Mouse (Mus musculus) liver, embryonic 13.5 days (tissue): ENCODE measurements around the gene Usp35. TPM values are rescaled to one million over a fixed set of nuclear protein-coding genes. Genes with fewer than 3 reads are reported as not detected.

Experiments
- ATAC-seq: fragments of 200-750 bp; cut with Nextera tagmentation; 2 replicates; pipeline ENCODE4 v1.8.0; 2017; ENCODE audit warnings: low read depth, mild to moderate bottlenecking, moderate number of reproducible peaks, moderate library complexity
- DNase-seq: peaks from one replicate; pipeline ENCODE4 v3.0.0; 2022
- H3K27ac ChIP-seq: fragments of 300-500 bp; sonication (generic); 2 replicates; pipeline ENCODE4 v1.5.1; 2015; ENCODE audit warnings: moderate library complexity, mild to moderate bottlenecking, inconsistent platforms
- H3K27me3 ChIP-seq: fragments of 300-500 bp; sonication (generic); 2 replicates; pipeline ENCODE4 v1.6.1; 2015; ENCODE audit warnings: mild to moderate bottlenecking, inconsistent platforms
- H3K36me3 ChIP-seq: fragments of 300-500 bp; sonication (generic); 2 replicates; pipeline ENCODE4 v1.6.1; 2015; ENCODE audit warnings: mild to moderate bottlenecking, inconsistent platforms
- H3K4me1 ChIP-seq: fragments of 300-500 bp; sonication (generic); replicated peaks from 2 replicates; pipeline ENCODE4 v1.6.1; 2015; ENCODE audit warnings: inconsistent platforms
- H3K4me2 ChIP-seq: fragments of 300-500 bp; sonication (generic); 2 replicates; pipeline ENCODE4 v1.6.1; 2015; ENCODE audit warnings: inconsistent platforms, mild to moderate bottlenecking, moderate library complexity
- H3K4me3 ChIP-seq: fragments of 300-500 bp; sonication (generic); replicated peaks from 2 replicates; pipeline ENCODE4 v1.5.1; 2015; ENCODE audit warnings: mild to moderate bottlenecking, inconsistent platforms
- H3K9ac ChIP-seq: fragments of 300-500 bp; sonication (generic); 2 replicates; pipeline ENCODE4 v1.6.1; 2015; ENCODE audit warnings: mild to moderate bottlenecking, inconsistent platforms
- H3K9me3 ChIP-seq: fragments of 300-500 bp; sonication (generic); replicated peaks from 2 replicates; pipeline ENCODE4 v1.6.1; 2016; ENCODE audit warnings: inconsistent platforms
- WGBS: fragments of 180-500 bp; shearing (Covaris S2); methylation state at CpG from one replicate; pipeline ENCODE4 v1.1.7; 2015; ENCODE audit not compliant: insufficient replicate concordance; 5-methylcytosine and 5-hydroxymethylcytosine counted together
- polyA plus RNA-seq: library from polyadenylated mRNA; unstranded; fragments of >200 nt; fragmentation: Nextera tagmentation; extraction: Ambion mirVana; gene quantifications from 2 replicates; pipeline ENCODE4 v1.2.1, GENCODE M21; 2015

Gene Usp35
- polyA plus RNA-seq, 1 experiment from 2014 or later = 0.14 TPM

DNA sequence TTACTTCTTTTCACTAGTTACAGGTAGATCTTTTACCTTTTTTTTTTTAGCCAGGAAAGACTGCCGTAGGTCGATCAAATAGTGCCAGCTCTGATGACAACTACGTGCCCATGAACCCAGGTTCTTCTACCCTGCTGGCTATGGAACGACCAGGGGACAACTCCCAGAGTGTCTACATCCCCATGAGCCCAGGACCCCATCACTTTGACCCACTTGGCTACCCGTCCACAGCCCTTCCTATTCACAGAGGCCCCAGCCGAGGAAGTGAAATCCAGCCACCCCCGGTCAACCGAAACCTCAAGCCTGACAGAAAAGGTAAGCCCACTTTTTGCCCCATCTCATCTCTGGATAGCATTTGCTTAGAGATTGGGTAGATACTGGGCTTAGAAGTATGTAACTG lies 30.5 kb downstream of the Usp35 start:
- no peaks in the 10 kb centered on the region for H3K9me3 ChIP-seq
- DNase-seq = no peak
- 73% methylated on average over 8 of the region's 8 CpGs for WGBS

GRCm38 (mm10) chr7:97300914-97301313 lies 30.9 kb downstream of the Usp35 start:
- peaks cover 38% of the 10 kb centered on the region for H3K36me3 ChIP-seq
- 26% methylated on average over 2 of the region's 2 CpGs for WGBS
- no peak overlapping the region for H3K9ac ChIP-seq

More for the DNA sequence above, 30.5 kb downstream of the Usp35 start:
- ATAC-seq = no peak
- no peak overlapping the region for H3K4me3 ChIP-seq
- no peak overlapping the region for H3K4me2 ChIP-seq
- no peak overlapping the region for H3K27ac ChIP-seq
- H3K36me3 ChIP-seq = peaks cover 38% of the 10 kb centered on the region
- H3K27me3 ChIP-seq = no peaks in the 10 kb centered on the region
- H3K4me1 ChIP-seq = 0 out of 2 replicates have a peak, but pooled peaks cover 6% of the 10 kb centered on the region
- no peak overlapping the region for H3K9ac ChIP-seq

GRCm38 (mm10) chr7:97298943-97299342 lies 32.9 kb downstream of the Usp35 start:
- H3K4me3 ChIP-seq = no peak overlapping the region
- WGBS = 75% methylated on average over 6 of the region's 6 CpGs
- no peak overlapping the region for H3K27ac ChIP-seq

More at GRCm38 (mm10) chr7:97300914-97301313, 30.9 kb downstream of the Usp35 start:
- no peak overlapping the region for H3K4me2 ChIP-seq
- 0 out of 2 replicates have a peak, but pooled peaks cover 6% of the 10 kb centered on the region for H3K4me1 ChIP-seq
- no peak for DNase-seq
- no peaks in the 10 kb centered on the region for H3K27me3 ChIP-seq
- ATAC-seq = no peak
- no peak overlapping the region for H3K4me3 ChIP-seq
- no peaks in the 10 kb centered on the region for H3K9me3 ChIP-seq
- no peak overlapping the region for H3K27ac ChIP-seq

DNA sequence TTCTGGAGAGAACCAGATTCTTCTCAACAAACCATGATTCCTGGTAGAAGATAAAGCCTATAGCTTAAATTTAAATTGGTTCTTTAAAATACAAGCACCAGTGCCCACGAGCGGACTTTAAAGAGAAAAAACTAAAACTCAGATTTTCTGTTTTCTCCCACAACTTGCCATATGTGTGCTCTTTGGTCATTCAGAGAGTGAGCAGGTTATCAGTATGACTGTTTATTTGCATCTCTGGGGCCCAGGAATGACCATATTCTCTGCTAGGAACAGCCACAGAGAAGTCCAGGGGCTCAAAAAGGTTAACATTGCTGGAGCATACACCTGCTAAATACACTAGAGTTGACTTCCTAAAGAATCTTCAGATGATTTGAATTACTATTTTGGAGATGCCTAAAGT lies 33.5 kb downstream of the Usp35 start:
- Histone ChIP-seq H3K36me3 (peaks cover 19% of the 10 kb centered on the region), H3K4me2 (no peak overlapping the region), H3K4me3 (no peak overlapping the region), H3K27me3 (no peaks in the 10 kb centered on the region), H3K27ac (no peak overlapping the region), H3K9ac (no peak overlapping the region), H3K9me3 (no peaks in the 10 kb centered on the region), H3K4me1 (no peaks in the 10 kb centered on the region)
- DNase-seq = no peak
- ATAC-seq = no peak
- WGBS = 74% methylated on average over 2 of the region's 2 CpGs

More at GRCm38 (mm10) chr7:97298943-97299342, 32.9 kb downstream of the Usp35 start:
- Histone ChIP-seq H3K4me2 (no peak overlapping the region), H3K9me3 (no peaks in the 10 kb centered on the region), H3K9ac (no peak overlapping the region), H3K36me3 (peaks cover 25% of the 10 kb centered on the region), H3K27me3 (no peaks in the 10 kb centered on the region), H3K4me1 (no peaks in the 10 kb centered on the region)
- DNase-seq = no peak
- ATAC-seq = no peak

DNA sequence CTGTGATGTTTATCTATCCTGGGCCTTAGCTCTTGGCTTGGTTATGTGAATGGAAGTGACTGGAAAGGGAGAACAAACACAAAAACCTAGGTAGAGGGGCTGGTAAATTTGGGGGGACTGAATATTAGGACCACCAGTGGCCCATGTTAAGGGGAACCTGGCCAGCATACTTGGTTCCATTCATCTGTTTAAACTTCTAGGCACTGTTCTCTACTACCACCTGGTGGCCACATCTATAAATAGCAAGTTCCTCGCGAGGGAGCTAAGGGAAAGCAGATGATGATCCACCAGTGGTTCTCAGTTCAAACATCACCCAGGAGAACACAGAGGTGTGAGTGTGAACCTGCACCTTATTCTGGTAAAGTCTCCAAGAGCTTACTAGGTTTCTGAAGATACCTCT lies 34.4 kb downstream of the Usp35 start:
- Histone ChIP-seq H3K27ac (no peak overlapping the region), H3K4me3 (no peak overlapping the region), H3K36me3 (peaks cover 14% of the 10 kb centered on the region), H3K9ac (no peak overlapping the region), H3K27me3 (no peaks in the 10 kb centered on the region), H3K9me3 (no peaks in the 10 kb centered on the region), H3K4me2 (no peak overlapping the region), H3K4me1 (no peaks in the 10 kb centered on the region)
- WGBS = 4% methylated on average over 2 of the region's 2 CpGs
- ATAC-seq = no peak
- peak; percentile 41 for DNase-seq

- ATAC-seq (no peak), DNase-seq (no peak)
- Histone ChIP-seq H3K4me3 (no peak overlapping the region), H3K4me1 (no peaks in the 10 kb centered on the region), H3K4me2 (no peak overlapping the region), H3K36me3 (peaks cover 10% of the 10 kb centered on the region; the same call in 1 of the 2 replicates), H3K9me3 (no peaks in the 10 kb centered on the region), H3K27me3 (no peaks in the 10 kb centered on the region), H3K27ac (no peak overlapping the region), H3K9ac (no peak overlapping the region)
- WGBS = 46% methylated on average over 2 of the region's 2 CpGs
These were observed 34.8 kb downstream of the Usp35 start for GRCm38 (mm10) chr7:97296986-97297385.

DNA sequence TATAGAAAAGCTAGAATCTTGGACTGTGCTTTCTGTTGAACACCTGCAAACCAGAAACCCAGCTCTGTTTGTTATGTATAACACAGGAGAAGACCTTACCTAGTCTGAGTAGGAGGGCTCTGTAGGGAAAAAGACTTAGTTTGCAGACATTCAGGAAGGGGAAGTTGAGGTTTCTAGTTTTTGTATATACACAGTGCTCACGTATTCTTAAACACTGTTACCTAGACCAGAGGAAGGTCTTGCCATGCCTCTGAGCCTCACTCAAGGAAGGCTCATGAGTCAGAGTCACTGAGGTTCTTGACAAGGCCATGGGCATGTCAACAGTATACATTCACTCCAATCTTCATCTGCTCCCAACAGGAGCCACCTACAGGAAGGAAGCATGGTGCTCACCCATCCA lies 60.8 kb downstream of the Usp35 start:
- H3K9ac ChIP-seq = no peak overlapping the region
- H3K4me3 ChIP-seq = no peak overlapping the region
- WGBS = 70% methylated on average over 1 of the region's 1 CpGs
- peak overlapping the region; percentile 47 for H3K27ac ChIP-seq
- no peaks in the 10 kb centered on the region for H3K9me3 ChIP-seq
- ATAC-seq (no peak), DNase-seq (no peak)
- no peaks in the 10 kb centered on the region for H3K36me3 ChIP-seq
- peaks cover 27% of the 10 kb centered on the region for H3K4me1 ChIP-seq
- no peak overlapping the region for H3K4me2 ChIP-seq
- H3K27me3 ChIP-seq = no peaks in the 10 kb centered on the region

GRCm38 (mm10) chr7:97270367-97270766 lies 61.5 kb downstream of the Usp35 start:
- H3K27ac ChIP-seq = peak overlapping the region; percentile 47
- no peak overlapping the region for H3K4me3 ChIP-seq
- DNase-seq (peak; percentile 15), ATAC-seq (peak; percentile 86)
- H3K4me2 ChIP-seq = no peak overlapping the region
- H3K9ac ChIP-seq = no peak overlapping the region
- H3K27me3 ChIP-seq = no peaks in the 10 kb centered on the region
- no peaks in the 10 kb centered on the region for H3K9me3 ChIP-seq
- H3K36me3 ChIP-seq = no peaks in the 10 kb centered on the region
- peaks cover 27% of the 10 kb centered on the region for H3K4me1 ChIP-seq

DNA sequence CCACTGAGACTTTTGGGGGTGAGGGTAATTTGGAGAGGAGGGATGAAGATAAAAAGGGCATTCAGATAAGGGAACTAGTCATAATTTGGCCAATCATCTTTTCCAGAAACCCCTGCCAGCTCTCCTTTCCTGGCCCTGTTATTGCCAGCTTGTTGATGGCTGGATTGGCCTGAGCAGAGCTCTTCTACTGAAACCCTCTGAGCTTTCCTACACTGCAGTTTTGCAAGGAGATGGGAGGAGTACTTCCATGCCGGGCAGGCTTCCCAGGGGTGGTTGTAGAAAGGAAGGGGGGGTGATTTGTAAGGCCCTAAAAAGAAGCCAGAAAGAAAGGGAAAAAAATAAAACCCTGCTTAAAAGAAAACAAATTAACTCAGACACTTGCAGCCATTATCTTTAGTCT lies 69.3 kb downstream of the Usp35 start:
- Histone ChIP-seq H3K4me2 (no peak overlapping the region), H3K4me3 (no peak overlapping the region), H3K27ac (no peak overlapping the region), H3K27me3 (no peaks in the 10 kb centered on the region), H3K4me1 (no peaks in the 10 kb centered on the region), H3K9ac (no peak overlapping the region), H3K36me3 (no peaks in the 10 kb centered on the region), H3K9me3 (no peaks in the 10 kb centered on the region)
- no peak for DNase-seq
- 42% methylated on average over 1 of the region's 1 CpGs for WGBS
- no peak for ATAC-seq

Other genes starting within 250 kb of the Usp35 start
- 0.92 and 1.0 TPM in 2 replicates for gene Kctd21, start 307 bp upstream of the Usp35 start, polyA plus RNA-seq
- gene Alg8, start 39.6 kb upstream of the Usp35 start, polyA plus RNA-seq = 41.3 and 45.9 TPM in 2 replicates
- 221 and 241 TPM in 2 replicates for gene Ndufc2, start 68.0 kb upstream of the Usp35 start, polyA plus RNA-seq
- gene Thrsp, start 85.7 kb upstream of the Usp35 start, polyA plus RNA-seq = 0.12 TPM in 1 of 2 replicates, not detected in the other
- 10.6 and 10.7 TPM in 2 replicates for gene Kctd14, start 119.3 kb upstream of the Usp35 start, polyA plus RNA-seq
- 22.0 and 24.7 TPM in 2 replicates for gene Ints4, start 148.9 kb upstream of the Usp35 start, polyA plus RNA-seq
- 15.9 and 16.0 TPM in 2 replicates for gene Aamdc, start 247.5 kb upstream of the Usp35 start, polyA plus RNA-seq
- 7.4 and 9.0 TPM in 2 replicates for gene Rsf1, start 247.9 kb upstream of the Usp35 start, polyA plus RNA-seq